Mouse (Mus musculus) urinary bladder, adult 18-20 months (tissue): ENCODE data around the gene Ppm1h.
A peak's percentile ranks its signal among the peaks of the same experiment; 100 is the strongest.

Experiments used
- DNase-seq, 2 experiments: peaks; one replicate each; pipeline ENCODE4 v3.0.0; 2022; ENCODE audit warnings: low spot score in 2 of 2, mixed read lengths in 2 of 2

The Ppm1h gene

GRCm38 (mm10) chr10:122857155-122857554 lies 178.6 kb downstream of the Ppm1h start:
- no peak for DNase-seq

- no peak for DNase-seq
Measured at GRCm38 (mm10) chr10:122858904-122859641, 180.5 kb downstream of the Ppm1h start.

DNA sequence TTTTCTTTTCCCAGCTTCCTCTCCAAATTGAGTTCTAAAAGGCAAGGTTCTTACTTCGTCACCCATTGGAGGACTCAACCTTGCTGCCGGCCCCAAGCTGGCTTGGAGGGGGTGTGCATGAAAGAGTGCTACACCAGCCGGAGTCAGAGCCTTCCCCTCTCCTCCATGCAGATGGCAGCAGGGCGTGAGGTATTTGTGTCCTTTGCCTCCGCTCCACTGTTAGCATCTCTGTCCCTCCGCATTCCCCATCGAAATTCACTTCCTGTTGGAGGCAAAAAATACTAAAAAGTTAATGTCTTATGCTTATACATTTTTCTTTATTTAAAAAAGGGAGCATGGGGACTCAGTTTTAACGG lies 181.1 kb downstream of the Ppm1h start:
- no peak for DNase-seq

DNA sequence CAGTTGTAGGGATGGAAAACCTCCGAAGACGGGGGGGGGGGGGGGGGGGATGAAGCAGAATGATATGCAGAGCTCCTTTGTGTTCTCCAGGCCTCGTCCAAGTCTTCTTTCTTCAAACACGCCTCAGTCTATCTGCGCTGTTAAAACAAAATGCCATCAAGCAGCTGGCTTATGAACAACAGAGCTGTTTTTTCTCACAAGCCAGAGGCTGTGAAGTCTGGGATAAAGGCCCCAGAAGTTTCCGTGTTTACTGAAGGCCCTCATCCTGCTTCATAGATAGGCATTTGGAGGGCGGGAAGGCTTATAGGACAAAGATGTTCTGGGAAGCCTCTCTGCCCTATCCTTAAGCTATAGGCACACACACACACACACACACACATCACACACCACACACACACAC lies 181.5 kb downstream of the Ppm1h start:
- DNase-seq: no peak

- no peak for DNase-seq
Measured at GRCm38 (mm10) chr10:122861696-122862385, 183.3 kb downstream of the Ppm1h start.

DNA sequence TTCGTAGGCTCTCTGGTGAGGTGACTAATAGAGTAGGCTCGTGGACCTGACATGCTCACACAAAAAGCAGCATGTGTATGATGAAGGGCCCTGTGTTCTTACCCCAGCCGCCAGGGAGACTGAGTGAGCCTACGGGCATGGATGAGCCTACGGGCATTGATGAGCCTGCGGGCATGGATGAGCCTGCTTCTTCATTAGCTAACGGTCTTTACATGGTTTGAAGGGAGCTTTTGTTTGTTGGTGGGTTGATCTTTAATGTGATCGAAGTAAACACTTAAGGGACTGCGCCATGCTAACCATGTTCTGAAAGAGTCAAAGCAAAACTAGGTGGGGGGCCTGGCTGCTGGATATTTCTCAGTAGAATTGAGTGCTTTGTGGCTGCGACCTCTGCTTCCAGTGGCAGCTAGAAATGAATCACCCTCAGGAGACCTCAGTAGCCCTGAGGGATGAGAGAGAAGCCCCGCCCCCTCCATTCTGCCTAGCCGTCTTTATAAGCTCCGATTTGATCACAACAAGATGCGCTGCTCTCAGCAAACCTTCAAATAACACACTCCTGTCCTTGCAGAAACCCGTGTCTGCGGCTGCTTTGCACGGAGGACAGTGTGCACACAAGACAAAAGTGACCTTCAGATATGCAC lies 183.9 kb downstream of the Ppm1h start:
- DNase-seq: no peak

GRCm38 (mm10) chr10:122869865-122870503 lies 191.4 kb downstream of the Ppm1h start:
- peak in 1 of 2 experiments; percentile 31 for DNase-seq

DNA sequence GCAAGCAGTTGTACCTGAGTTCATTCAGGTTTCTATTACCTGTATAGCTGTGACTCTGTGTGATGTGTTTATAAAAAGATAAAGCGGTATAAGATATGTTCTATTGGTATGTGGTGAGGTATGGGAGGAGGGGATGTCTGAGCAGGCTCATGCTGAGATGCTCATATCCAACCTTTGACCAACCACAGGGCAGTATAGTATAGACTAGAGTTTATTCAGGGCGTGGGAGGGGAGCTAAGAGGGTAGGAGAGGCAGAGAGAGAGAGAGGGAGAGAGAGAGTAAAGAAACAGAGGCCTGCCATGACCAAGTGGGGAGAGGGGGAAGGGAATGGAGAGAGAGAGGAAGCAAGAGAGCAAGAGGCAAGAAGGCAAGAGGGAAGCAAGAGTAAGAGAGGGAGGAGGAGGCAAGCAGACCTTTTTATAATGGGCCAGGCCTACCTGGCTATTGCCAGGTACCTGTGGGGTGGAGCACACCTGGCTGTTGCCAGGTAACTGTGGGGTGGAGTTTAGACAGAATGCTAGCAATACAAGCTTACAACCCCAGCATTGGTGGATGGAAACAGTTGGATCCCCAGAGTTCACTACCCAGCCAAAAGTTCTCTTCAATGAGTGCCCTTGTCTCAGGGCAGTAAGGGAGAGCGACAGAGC lies 192.4 kb downstream of the Ppm1h start:
- DNase-seq: no peak

- DNase-seq: no peak
Measured at GRCm38 (mm10) chr10:122872720-122873119, 194.2 kb downstream of the Ppm1h start.

DNA sequence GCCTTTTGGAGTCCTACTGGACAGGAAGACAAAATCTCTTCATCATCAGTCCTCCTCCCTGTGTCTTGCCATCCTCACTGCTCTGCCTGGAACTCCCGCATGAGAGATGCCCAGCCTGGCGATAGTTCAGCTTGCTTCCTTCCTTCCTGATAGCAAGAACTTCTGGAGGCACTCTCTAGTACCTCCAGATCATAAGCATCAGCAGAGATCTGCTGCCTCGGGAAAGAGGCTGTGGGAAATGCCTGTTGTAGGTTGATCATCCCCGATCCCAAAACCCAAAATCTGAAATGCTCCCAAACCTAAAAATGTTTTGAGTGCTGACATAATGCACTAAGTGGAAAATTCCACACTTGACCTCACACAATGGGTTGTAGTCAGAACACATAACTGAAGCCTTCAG lies 198.4 kb downstream of the Ppm1h start:
- no peak for DNase-seq

DNA sequence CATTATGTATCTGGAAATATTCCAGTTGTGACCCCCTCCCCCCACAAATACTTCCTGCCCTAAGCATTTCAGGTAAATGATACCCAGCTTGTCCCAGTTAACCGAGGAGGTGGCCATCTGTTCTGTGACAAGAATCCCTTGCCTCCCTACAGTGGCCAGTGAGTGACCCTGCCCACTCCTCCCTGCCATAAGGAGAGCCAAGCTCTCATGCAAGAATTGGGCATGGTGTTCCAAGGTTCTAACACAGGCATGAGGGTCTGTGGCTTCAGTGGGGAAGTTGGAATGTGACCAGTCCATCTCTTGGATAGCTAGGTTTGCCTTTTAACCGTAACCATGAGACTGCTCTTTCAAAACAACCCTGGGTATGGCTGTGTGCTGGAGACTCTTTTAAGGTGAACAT lies 198.9 kb downstream of the Ppm1h start:
- no peak for DNase-seq

- DNase-seq: no peak
Measured at GRCm38 (mm10) chr10:122881456-122881855, 202.9 kb downstream of the Ppm1h start.

DNA sequence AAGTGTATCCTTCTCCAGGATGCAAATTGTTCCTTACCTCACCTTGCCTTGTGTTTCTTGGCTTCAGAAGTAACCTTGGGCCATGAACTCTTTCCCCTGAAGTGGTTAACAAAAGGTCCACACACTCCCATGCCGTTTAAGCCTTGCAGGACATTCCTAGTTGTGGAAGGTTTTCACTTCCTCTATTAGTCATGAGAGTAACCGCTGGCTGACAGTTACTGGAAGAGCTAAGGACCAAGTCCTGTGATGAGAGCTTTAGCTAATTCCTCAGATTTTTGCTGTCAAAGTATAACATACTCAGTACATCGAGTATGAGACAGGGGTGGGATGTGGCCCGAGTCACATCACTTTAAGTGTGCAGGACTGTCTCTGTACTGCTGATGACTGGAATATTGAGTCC lies 204.1 kb downstream of the Ppm1h start:
- no peak for DNase-seq

GRCm38 (mm10) chr10:122883823-122884743 lies 205.5 kb downstream of the Ppm1h start:
- no peak for DNase-seq

DNA sequence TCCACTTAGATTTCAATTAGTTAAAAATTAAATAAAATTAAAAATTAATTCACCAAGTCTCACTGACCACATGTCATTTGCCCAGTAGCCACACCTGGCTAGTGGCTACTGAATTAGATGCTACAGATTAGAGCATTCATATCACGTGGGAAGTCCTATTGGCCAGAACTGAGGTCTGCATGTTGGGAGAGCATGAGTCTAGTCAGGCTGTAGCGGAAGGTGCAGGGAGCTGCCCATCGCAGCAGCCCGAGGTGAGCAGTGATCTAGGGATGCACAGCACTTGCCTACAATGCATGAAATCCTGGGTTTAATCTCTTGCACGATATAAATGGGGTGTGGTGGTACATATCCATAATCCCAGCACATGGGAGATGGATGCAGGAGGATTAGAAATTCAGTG lies 206.7 kb downstream of the Ppm1h start:
- DNase-seq: no peak

GRCm38 (mm10) chr10:122886055-122886915 lies 207.7 kb downstream of the Ppm1h start:
- no peak for DNase-seq

- no peak for DNase-seq
Measured at GRCm38 (mm10) chr10:122886916-122887527, 208.5 kb downstream of the Ppm1h start.

GRCm38 (mm10) chr10:122887528-122888183 lies 209.1 kb downstream of the Ppm1h start:
- DNase-seq: no peak
